Mouse (Mus musculus) E14TG2a.4 (cell line): ENCODE measurements around the gene Gpsm3.

Source experiments
- CTCF ChIP-seq: conservative IDR thresholded peaks from 2 replicates; pipeline ENCODE4 v1.5.1; 2014; ENCODE audit warnings: low read length
- NANOG ChIP-seq: IDR thresholded peaks from 2 replicates; pipeline ENCODE4 v1.6.1; 2014; ENCODE audit warnings: borderline replicate concordance, low read length, mixed read lengths
- POU5F1 ChIP-seq: IDR thresholded peaks from 2 replicates; pipeline ENCODE4 v1.6.1; 2014; ENCODE audit warnings: low read length, borderline replicate concordance

DNA sequence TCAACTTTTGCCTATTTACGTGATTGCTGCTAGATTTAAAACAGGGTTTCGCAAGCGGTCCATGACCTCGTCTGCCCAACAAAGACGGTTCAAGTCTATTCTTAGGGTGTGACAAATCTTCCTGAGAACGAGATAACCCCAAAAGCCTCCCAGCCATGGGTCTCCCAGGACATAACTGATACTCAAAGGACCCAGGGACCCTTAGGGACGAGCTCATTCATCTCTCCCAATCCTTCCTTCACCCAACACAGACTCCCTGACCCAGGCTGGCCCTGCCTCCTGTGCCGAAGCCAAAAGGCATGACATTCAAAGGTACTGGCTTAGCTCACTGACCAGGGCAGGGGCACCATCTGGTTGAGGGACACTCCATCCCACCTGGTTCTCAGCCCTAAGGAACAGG lies 33.2 kb upstream of the Gpsm3 start:
- no peak for TF ChIP-seq CTCF
- TF ChIP-seq POU5F1, result no peak
- TF ChIP-seq NANOG, result no peak
